Mouse (Mus musculus) layer of hippocampus, adult 18-20 months (tissue): Measurements from ENCODE around the gene 9230102O04Rik. TPM values are rescaled to one million over a fixed set of nuclear protein-coding genes. Genes with fewer than 3 reads are reported as not detected.

ENCODE experiments used
- DNase-seq, 2 experiments: peaks; one replicate each; pipeline ENCODE4 v3.0.0; 2022; ENCODE audit warnings: low spot score in 2 of 2
- long read RNA-seq: library from polyadenylated mRNA; stranded (forward); transcript quantifications from one replicate; pipeline ENCODE4 v2.0.0, GENCODE M21; 2021
- total RNA-seq, 2 experiments: library from RNA; stranded (reverse); gene quantifications; 2 replicates each; pipeline ENCODE4 v1.2.3; 2021

Gene 9230102O04Rik
- total RNA-seq: not detected
- long read RNA-seq: 0 reads

DNA sequence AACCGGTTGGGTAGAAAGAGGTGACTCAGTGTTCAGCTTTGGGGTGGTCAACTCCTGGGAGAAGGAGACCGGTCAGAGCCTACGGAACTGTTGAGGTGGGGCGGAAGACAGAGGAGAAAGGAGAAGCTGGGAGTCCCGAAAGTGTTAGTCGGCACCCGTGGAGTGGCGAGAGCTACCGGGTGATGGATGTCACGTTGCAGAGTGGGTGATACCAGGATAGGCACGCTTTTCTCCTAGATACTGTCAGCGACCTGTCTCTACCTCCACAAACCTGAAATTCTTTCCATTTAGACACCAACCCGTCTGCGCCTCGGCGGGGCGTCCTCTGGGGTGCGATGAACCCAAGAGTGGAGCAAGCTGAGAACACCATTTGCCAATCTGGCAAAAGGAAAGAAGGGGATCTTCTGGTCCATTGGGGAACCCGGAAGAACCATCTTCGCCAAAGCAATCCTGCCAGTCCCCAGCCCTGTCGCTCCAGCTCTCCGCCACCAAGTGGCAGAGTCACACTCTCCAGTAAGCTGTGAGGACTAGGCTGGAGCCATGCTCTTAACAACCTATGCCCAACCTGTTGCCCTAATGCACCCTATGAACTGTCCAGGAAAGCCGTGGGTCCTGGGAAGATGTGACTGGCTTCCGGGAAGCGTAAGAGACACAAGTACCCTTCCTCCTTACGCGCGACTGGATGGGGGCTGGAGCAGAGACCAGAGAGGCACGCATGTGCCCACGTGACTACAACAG lies at the start of gene 9230102O04Rik:
9230102O04Rik (minus strand) TSS at position 628 of the 738 bp plus-strand sequence.
- no peak for DNase-seq

DNA sequence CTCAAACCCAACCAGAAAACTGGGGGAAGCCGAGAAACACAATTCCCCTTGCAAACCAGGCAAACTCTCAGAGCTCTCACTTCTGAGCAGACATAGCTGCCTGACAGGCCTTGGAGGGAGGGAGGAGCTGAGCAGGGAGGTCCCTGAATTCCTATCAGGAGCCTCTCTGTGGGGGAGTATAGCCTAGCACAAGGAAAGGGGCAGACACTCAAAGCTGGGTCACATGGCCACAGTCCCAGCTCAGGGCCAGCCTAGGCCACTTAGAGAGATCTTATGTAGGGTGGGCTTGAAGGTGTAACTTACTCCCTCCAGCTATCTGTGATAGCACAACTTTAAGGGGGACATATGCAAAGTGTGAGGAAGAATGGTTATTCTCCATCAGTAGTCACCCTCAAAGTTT lies 46.6 kb upstream of the 9230102O04Rik start:
- DNase-seq: no peak

DNA sequence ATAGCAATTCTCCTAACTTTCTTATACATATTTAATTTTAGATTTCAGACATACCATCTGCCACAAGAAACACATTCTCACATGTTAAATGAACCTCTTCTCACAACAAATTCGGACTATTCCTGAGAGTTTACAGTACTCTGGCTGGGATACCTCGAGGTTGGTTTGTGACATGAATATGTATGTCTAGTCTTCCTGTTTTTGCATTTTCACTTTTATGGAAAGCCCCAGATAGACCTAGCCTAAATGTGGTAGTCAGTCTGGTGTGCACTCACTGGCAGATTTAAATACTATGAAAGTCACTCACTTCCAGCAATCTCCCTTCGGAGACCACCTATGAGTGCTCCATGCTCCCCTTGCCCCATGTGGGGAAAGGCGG lies 37.6 kb upstream of the 9230102O04Rik start:
- DNase-seq: no peak

DNA sequence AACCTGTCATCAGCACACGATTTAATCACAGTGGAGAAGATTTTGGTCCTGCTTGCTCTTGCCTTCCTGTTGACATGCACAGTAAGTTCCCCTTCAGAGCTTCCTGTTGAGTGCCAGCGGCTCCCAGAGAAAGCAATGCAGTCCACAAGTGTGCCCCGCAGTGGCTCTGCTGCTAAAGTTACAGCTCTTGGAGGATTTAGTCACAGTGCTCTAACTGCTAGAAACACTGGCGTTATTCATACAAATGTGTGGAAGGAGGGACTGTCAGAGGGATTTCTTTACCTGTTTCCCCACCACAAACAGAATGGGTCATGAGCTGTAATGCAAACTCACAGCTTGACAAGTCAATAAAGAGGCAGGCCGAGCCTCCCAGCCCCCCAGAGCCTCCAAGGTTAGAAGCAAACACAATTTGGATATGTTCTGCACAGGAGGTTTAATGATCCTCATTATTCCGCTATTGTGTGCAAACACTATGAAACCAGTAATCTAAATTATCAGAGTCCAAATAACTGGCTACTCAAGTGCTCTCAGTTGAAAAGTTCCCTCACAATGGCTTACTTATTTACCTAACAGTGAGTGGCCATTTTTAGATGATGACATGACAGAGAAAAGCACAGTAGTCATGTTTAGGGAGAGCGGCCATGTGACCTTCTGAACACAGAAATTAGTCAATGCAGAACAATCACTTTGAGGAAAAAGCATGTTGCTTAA lies 37.0 kb upstream of the 9230102O04Rik start:
- DNase-seq: no peak

DNA sequence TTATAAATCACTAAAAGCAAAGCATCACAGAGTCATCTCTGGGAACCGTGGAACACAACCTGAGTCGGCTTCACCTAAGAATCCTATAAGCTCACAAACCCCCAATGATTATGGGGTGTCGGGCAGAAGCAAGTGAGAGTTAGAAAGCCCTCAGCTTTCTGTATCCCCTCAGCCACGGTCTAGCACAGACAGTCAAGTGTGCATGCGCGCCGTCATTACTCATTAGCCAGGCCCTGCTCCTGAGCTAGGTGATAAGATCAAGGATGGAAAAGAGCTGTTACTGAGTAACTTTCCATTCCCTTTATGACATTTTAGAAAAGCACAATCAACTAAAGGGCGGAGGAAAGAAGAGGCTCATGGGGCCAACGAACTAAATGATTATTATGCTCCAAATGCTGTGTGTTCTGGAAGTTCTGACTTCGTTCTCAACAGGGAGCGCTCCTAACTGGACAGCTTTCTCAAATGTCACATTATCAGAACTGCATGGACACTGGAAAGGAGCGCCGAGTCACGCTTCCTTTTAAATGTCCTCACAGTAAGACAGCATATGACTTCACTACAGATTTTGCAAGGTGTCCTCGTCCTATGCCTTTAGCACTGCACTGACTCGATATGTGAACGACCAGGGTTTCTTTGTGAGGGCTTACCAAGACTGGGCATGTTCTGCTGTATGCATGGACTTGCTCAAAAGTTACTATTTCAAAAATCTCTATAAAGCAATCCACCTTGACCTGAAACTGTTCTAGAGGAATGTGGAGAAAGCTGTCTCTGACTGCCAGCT lies 29.5 kb upstream of the 9230102O04Rik start:
- no peak for DNase-seq

DNA sequence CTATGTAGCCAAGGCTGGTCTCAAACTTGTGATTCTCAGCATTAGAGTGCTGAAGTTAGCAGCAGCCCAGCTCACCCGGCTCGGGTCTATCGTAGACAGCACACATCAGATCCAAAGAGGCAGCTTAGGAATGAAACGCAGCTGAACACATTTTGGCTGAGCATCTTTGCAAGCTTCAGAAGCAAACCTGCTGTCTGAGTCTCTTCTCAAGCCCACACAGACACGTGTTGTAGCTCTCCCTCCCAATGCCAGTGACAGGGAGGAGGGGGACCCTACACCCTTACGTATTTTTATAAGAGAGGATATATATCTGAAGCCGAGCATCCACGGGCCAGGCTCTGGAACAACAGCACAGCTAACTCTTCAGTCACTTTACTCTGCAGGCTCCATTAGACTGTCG lies 28.3 kb upstream of the 9230102O04Rik start:
- DNase-seq: peak; percentile 11 to 33

DNA sequence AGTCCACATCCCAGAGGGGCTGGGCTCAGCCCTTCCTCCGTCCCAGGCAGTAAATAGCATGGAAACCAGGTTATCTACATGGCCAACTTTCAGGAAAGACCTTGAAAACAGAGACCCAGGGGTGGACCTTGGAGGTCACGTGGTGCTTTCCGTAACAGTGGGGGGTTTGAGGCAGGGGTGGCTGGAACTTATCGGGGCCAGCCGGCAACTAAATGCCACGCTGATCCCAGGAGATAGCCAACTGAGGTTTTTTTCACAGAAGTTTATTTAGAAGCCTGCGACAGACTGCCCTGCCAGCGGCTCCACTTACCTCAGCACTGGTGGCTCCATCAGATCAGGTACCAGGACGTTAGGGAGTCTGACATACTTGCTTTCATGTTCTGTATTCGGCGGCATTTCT lies 16.7 kb upstream of the 9230102O04Rik start:
- no peak for DNase-seq

DNA sequence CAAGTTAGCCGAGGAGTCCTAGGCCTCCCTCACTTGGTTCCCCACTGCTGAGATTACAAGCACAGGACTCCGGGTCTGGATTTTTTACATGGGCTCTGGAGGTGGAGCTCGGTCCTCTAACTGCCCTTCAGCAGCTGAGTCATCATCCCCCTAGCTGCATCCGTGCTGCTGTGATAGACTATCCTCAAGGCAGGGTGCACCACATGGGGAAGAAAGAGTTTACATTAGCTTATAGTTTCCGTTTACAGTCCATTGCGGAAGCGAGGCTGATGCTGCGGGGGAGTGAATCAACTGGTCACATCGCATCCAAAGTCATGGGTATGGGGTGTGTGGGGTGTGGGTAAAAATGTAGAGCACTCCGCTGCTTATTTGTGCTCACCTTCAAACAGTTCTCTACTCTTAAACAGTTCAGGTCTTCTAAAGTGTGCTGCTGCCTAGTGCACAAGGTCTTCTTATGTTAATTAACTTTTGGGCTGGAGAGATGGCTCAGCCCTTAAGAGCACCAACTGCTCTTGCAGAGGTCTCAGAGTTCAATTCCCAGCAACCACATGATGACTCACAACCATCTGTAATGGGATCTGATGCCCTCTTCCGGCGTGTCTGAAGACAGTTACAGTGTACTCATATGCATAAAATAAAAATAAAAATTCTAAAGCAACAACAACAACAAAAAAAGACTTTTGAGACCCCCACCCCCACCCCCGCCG lies 14.7 kb upstream of the 9230102O04Rik start:
- DNase-seq: no peak

DNA sequence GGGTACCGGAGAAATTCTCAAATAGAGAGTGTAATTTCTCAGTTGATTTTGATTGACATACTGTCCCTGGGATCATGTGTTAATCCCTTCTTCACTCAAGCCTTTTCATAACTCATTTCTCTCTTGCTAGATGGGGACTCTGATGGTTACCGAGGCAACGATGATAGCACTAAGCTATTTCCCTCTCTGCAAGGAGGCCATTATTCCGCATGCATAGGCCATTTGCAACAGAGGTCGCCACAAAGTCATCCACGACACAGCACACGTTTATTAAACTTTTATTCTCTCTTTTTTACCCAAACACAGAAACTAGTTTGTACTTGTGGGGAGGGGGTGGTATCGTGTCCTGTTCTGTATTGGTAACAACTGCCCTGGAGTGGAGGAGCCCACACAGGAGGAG lies 8.5 kb upstream of the 9230102O04Rik start:
- DNase-seq: no peak

DNA sequence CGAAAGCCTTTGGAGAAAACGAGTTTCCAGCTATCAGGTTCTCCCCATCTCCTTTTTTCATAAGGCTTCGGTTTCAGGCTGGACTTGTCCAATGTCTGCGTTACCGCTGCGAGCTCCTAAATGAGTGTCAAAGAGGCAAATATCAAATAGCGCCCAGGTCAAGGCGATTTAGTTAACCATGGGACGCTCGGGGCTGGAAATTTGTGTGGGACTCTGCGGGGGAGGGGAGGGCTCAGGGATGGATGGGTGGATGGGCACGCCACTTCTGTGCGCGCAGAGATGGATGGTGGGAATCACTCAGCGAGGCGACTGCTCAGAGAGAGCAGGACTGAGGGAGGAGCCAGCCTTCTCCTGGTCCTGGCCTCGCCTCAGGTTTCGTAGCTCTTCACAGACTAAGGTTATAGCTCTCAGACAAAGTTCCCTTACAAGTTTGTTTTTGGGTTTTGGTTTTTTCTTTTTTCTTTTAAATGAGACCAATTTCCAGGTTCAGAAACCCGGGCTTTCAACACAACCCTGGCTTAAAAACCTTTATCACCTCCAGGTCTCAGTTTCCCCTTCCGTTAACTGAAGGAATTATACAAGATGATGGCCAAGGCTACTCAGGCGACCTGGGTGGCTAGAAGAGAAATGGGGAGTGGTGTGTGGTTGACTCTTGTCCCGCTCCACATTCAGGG lies 6.9 kb upstream of the 9230102O04Rik start:
- no peak for DNase-seq

DNA sequence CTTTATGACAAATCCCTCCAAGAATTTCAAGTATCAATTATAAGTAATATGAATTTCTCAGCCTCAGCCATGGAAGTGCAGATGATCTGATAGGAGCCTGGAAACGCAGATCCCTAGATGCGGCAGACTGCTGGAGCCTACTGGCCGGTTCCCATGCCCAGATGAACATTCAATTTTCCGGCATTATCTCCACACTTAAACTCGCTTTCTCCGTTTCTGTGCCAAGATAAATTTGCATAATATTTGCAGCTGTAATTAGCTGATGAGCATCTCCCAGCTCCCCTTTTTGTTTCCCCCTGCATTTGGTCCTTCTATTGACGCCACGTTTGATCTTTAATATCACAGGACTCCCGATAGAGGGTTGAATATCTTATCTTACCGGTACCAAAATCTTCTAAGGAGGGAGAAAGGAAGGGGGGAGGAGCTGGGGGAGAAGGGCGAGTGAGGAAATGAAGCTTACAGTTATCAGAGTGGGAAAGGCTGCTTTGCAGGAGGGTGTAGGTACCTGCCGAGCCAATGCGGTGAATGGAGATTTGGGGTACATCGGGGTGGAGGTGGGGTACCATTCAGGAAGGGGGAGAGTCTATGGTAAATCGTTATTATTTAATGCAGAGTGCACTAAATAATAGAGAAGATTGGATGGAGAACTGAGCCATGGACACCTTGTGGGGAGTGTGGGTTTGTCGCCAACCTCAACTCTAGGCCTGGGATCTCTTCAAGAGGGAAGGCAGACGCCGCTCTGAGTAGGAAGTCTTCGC lies 5.7 kb upstream of the 9230102O04Rik start:
- no peak for DNase-seq

DNA sequence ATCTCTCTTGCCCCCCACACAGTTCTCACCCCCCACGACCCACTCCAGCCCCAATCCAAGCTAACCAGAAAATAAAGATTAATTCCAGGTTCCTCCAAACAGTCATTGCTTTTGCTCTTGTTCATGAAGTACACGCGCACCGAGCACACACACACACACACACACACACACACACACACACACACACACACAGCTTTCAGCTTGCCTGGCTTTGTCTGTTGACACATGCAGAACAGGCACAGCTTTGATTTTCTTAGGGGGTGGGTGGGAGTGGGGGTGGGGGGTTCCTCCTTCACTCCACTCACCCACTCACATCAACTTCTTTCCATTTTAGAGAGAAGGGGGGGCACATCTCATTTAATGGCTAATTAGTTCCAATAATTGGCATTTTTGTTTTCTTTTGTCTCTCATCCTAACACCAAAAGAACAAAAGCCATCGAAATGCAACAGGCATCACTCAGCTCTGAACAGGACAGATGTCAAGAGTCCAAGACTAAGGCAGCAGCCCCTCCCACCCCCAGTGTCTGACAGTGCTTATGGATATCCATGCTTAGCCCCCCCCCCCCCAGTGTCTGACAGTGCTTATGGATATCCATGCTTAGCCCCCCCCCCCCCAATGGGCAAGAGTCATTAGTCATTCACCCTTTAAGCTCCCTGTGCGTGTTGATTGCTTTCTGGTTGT lies 4.1 kb upstream of the 9230102O04Rik start:
- no peak for DNase-seq

DNA sequence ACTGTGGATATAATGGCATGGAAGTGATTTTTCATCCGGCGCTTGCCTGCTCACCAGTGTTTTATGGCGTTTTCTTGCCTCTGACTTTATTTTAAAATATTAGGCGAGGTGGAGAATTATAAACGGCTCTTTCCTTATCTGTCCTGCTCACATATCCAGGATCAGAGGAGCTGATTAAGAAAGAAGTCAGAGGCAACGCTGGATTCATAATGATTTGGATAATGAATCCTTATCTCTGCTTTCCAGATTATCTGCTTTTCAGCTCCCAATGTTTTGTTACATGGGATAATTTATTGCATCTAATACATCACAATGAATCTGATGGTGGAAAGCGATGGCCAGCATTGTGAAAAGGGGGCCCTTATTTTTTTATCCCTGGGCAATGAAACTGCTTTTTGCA lies 3.2 kb upstream of the 9230102O04Rik start:
- no peak for DNase-seq

DNA sequence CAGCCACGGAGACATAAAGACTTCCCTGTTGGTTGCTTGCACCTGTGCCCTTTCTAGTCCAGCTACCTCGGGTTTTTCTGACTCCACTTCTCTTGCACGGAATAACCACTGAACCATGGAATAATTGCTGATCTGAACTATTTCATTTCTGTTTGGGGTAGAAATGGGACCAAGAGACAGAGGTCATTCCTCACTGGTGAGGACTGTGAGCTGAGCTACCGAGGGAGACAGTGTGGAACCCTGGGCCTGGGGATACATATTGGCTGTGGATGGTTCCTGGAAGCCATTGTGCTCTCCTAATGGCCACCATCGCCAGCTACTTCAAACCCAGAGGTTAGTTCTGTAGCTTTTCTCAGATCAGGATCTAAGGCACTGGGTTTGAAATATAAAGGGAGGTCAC lies 1.6 kb upstream of the 9230102O04Rik start:
- DNase-seq: no peak

DNA sequence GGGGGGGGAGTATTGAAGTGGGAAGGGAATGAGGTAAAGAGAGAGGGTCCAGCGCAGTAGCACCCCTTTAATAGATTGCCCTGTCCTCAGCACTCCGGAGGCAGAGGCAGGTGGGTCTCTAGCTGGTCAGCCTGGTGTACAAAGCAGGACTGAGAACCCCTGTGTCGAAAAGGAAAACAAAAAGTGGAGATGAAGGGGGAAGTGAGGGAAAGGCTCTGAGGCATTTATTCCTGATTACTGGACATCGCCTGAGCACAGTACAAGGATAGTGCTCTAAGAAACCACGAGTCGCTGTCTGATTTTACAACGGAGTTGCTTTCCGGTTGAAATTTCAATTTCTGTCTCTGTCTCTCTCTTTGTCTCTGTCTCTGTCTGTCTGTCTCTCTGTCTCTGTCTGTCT lies 911 bp upstream of the 9230102O04Rik start:
- no peak for DNase-seq

DNA sequence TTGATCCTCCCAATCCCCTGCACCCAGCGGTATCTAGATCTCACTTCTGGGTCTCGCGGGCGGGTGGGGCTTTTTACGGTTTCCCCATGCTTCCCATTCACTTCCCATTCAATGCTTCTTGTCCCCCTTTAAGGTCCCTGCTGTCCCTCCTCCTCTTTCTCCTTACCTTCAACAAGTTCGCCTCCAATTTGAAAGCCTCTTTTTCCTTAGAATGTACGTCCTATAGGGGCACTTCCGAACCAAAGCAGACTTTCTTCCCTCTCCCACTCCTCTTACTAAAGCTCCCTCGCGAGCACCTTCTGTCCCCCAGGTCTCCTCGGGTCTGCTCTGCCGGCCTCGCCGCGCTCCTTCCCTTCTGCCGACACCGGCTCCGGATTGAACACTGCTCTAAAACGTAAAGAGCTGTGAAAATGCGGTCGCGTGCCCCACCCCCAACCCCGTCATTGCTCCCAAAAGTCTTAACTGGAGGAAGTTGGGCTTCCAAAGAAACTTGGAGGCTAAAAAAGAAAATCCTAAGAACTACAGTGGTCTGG lies 377 bp upstream of the 9230102O04Rik start, which contains the start of gene Gata3:
Gata3 (minus strand) TSS at position 384 of the 533 bp plus-strand sequence.
- DNase-seq: no peak

DNA sequence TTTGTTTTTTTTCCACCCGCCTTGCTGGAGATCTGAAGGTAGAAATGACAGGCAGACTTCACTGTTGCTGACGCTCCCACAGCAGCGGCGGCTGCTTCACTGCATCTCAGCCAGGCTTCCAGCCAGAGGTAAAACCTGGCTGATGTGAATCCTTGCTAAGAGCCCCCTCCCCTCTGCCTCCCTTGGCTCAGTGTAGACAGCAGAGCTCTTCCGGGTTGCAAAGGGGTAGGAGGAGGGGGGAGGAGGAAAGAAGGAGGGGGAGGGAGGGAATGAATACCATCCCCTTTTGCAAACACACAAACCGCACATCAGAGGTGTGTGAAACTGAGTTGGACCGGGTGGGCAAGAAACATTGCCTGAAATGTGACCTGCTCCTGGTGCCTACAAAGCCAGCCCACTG lies 1.7 kb downstream of the 9230102O04Rik start:
- no peak for DNase-seq

DNA sequence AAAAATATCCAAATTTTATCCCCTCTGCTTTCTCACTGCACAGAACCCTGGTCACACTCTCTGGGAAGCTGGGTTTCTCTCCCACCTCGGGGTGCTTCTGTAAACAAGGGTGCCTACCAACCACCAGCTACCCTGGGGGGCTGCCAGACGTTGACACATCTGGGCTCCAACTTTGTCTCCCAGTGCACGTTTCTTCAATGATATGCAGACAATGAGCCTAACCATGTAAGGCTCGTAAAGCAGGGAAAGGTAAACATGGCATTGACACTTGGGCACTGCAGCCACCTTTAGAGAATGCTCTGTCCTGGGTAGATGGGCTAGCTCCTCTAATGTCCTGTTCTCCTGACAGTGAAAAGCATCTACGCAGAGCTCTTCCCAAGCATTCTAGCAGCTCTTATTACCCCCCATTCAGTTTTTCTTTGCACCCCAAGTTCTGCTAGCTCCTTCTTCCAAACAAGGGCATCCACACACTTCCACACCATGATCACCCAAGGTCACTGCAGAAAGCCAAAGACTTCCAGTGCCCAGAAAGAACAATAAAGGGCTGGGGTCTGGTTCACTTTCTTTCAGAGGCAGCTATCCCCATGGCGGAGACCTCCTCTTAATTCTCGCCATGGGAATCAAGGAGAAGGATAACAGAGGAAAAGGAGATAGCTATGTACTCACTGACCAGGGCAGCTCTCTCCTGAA lies 2.3 kb downstream of the 9230102O04Rik start:
- no peak for DNase-seq

DNA sequence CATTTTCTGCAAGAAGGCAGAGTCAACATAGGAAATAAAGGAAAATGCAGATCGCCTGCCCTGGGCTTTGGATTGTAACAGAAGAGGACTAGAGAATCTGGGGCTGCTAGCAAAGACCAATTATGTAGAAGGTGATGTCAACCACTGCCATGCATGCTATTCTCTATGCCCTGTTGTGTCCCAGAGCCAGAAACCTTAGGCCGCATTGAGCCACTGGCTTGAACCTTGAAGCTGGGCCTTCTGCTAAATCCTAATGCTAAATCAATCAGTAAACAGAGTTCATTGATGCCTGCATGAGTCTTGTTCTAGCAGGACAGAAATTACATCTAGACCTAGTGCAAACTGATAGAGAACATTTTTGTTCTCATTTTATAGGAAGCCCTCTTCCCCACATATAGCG lies 3.3 kb downstream of the 9230102O04Rik start:
- no peak for DNase-seq
